Mouse (Mus musculus) MEL (cell line): ENCODE data around the gene Herc4.

Experiments
- CTCF ChIP-seq, 3 experiments: IDR thresholded peaks in 2 of 3; conservative IDR thresholded peaks in 1 of 3; 2 replicates each; pipeline ENCODE4 v1.5.1; 2011 to 2012; ENCODE audit warnings: low read length in 3 of 3, low read depth in 2 of 3, mild to moderate bottlenecking in 2 of 3, improper control_type of control experiment in 1 of 3, inconsistent platforms in 1 of 3, mixed read lengths in 1 of 3, moderate library complexity in 1 of 3; ENCODE audit not compliant: control insufficient read depth in 1 of 3, insufficient read depth in 1 of 3, poor library complexity in 1 of 3, severe bottlenecking in 1 of 3
- ELF1 ChIP-seq: IDR thresholded peaks from 2 replicates; pipeline ENCODE4 v1.6.1; 2014; ENCODE audit warnings: low read depth, mild to moderate bottlenecking, inconsistent platforms, low read length, improper control_type of control experiment, moderate library complexity
- EP300 ChIP-seq, 2 experiments: IDR thresholded peaks; 2 replicates each; pipeline ENCODE4 v1.6.1; 2011; ENCODE audit warnings: improper control_type of control experiment in 2 of 2, low read length in 2 of 2, low read depth in 1 of 2, mild to moderate bottlenecking in 1 of 2
- GATA1 ChIP-seq: IDR thresholded peaks from 2 replicates; pipeline ENCODE4 v1.6.1; 2011; ENCODE audit warnings: low read depth, low read length, improper control_type of control experiment
- MEF2A ChIP-seq: IDR thresholded peaks from 2 replicates; pipeline ENCODE4 v1.6.1; 2014; ENCODE audit warnings: low read depth, mild to moderate bottlenecking, inconsistent platforms, low read length, improper control_type of control experiment; ENCODE audit not compliant: poor library complexity, insufficient replicate concordance, severe bottlenecking; ENCODE audit errors: extremely low read depth
- NELFE ChIP-seq: IDR thresholded peaks from 2 replicates; pipeline ENCODE4 v1.6.1; 2011; ENCODE audit warnings: low read depth, low read length, improper control_type of control experiment
- NRF1 ChIP-seq: IDR thresholded peaks from 2 replicates; pipeline ENCODE4 v1.6.1; 2014; ENCODE audit warnings: low read depth, mild to moderate bottlenecking, inconsistent platforms, low read length, improper control_type of control experiment, moderate library complexity; ENCODE audit not compliant: poor library complexity, insufficient read depth, severe bottlenecking
- POLR2A ChIP-seq, 2 experiments: IDR thresholded peaks; 2 replicates each; pipeline ENCODE4 v1.6.1; 2011 to 2012; ENCODE audit warnings: low read length in 2 of 2, mild to moderate bottlenecking in 2 of 2, control low read depth in 1 of 2, improper control_type of control experiment in 1 of 2, low read depth in 1 of 2, moderate library complexity in 1 of 2; ENCODE audit not compliant: control insufficient read depth in 1 of 2, insufficient read depth in 1 of 2, poor library complexity in 1 of 2
- SIN3A ChIP-seq: IDR thresholded peaks from 2 replicates; pipeline ENCODE4 v1.6.1; 2012; ENCODE audit warnings: low read length, improper control_type of control experiment, inconsistent platforms
- TCF12 ChIP-seq: IDR thresholded peaks from 2 replicates; pipeline ENCODE4 v1.6.1; 2014; ENCODE audit warnings: low read depth, mild to moderate bottlenecking, inconsistent platforms, low read length, improper control_type of control experiment, moderate library complexity
- USF2 ChIP-seq, 2 experiments: IDR thresholded peaks; 2 replicates each; pipeline ENCODE4 v1.6.1; 2011 to 2012; ENCODE audit warnings: improper control_type of control experiment in 2 of 2, low read length in 2 of 2, borderline replicate concordance in 1 of 2, inconsistent platforms in 1 of 2, low read depth in 1 of 2, mild to moderate bottlenecking in 1 of 2; ENCODE audit not compliant: insufficient read depth in 1 of 2
- ZC3H11A ChIP-seq: IDR thresholded peaks from 2 replicates; pipeline ENCODE4 v1.6.1; 2012; ENCODE audit warnings: low read depth, mild to moderate bottlenecking, inconsistent platforms, low read length, improper control_type of control experiment

- TF ChIP-seq GATA1 (no peak), CTCF (IDR thresholded peaks at IDR 0.05 in 2 of 3, conservative IDR thresholded peaks at IDR 0.05 in 1 of 3; ENCODE audit: control insufficient read depth in 1 of 3, insufficient read depth in 1 of 3, low read depth in 2 of 3, low read length in 3 of 3, poor library complexity in 1 of 3, severe bottlenecking in 1 of 3) (no peak), POLR2A (IDR thresholded peaks at IDR 0.05; ENCODE audit: control insufficient read depth in 1 of 2, insufficient read depth in 1 of 2, low read depth in 1 of 2, low read length in 2 of 2, poor library complexity in 1 of 2) (peak; percentile 54 to 82; a peak in 3 of 4 replicates), EP300 (IDR thresholded peaks at IDR 0.05; ENCODE audit: low read depth in 1 of 2, low read length in 2 of 2) (no peak), TCF12 (peak; percentile 22; the same call in 1 of the 2 replicates), USF2 (IDR thresholded peaks at IDR 0.05; ENCODE audit: borderline replicate concordance in 1 of 2, insufficient read depth in 1 of 2, low read depth in 1 of 2, low read length in 2 of 2) (peak; percentile 28 to 72; a peak in 3 of 4 replicates), SIN3A (peak; percentile 43; the same call in 1 of the 2 replicates), ZC3H11A (no peak), NRF1 (no peak; the same call in 1 of the 2 replicates), MEF2A (no peak), NELFE (peak; percentile 84), ELF1 (no peak)
These were observed 95.5 kb downstream of the Herc4 start for GRCm38 (mm10) chr10:63338914-63339643.
